Mouse (Mus musculus): Measurements from ENCODE around the gene Bzw1.
"Not testable (repeated sequence)": the region's sequence is repeated elsewhere in the genome, so short reads cannot be mapped to it uniquely, and the experiment has no call there.

DNA sequence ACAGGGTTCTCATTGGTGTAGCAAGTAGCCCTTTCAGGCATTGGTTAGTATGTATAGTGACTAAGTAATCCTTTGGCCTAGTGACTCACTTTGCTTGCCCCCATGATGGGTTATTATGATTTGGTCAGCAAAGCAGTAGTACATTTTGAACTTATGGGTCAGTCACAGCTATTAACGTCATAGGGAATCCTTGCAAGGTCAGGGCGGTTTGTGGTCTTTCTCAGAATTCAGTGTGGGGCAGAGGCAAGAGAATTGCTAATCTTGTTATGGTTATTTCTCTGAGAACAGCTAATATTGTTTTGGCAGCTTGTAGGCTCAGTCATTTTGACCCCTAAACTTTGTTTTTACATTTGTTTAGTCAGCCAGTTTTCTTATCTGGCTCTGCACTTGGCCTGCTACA, 18.4 kb upstream of the Bzw1 start:
- TF ChIP-seq CTCF (IDR thresholded peaks at IDR 0.05; ENCODE audit: low read depth); EP300 (optimal IDR thresholded peaks at IDR 0.05): not testable (repeated sequence)
